Mouse (Mus musculus): ENCODE measurements around the gene Mageb3. TPM values are rescaled to one million over a fixed set of nuclear protein-coding genes. Genes with fewer than 3 reads are reported as not detected.
"Not testable (repeated sequence)": the region's sequence is repeated elsewhere in the genome, so short reads cannot be mapped to it uniquely, and the experiment has no call there.

Gene Mageb3
- polyA plus RNA-seq (2012; rRNA removed), result not detected in 2 replicates

- DNase-seq (ENCODE audit: low read depth, low spot score), result peak; percentile 77
- WGBS, result 1% methylated on average over 48 of the region's 48 CpGs
Observed at GRCm38 (mm10) chr2:121955765-121956223, at the start of gene Mageb3, which contains the start of gene Ctdspl2. Gene Mageb3, minus strand, starts transcription at chr2:121956092. Gene Ctdspl2, plus strand, starts transcription at chr2:121956001.

DNA sequence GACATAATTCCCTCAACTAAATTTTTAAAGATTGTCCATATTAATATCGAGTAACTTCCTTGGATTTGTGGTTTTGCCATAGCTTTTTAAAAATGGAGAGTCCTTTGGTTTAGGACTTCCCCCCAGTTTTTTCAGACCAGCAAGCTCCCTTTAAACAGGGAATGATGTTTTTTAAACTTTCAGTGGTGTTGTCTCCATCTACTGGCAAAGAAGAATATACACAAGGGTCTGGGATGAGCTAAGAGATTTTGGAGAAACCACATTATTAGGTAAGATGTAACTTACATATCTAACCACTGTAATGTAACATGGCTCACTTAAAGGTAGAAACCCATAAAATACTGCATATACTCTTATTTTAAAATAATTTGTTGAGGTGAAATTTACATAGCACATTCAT lies 39.8 kb upstream of the Mageb3 start:
- 84% methylated on average over 1 of the region's 1 CpGs for WGBS
- no peak for DNase-seq (ENCODE audit: low read depth, low spot score)

DNA sequence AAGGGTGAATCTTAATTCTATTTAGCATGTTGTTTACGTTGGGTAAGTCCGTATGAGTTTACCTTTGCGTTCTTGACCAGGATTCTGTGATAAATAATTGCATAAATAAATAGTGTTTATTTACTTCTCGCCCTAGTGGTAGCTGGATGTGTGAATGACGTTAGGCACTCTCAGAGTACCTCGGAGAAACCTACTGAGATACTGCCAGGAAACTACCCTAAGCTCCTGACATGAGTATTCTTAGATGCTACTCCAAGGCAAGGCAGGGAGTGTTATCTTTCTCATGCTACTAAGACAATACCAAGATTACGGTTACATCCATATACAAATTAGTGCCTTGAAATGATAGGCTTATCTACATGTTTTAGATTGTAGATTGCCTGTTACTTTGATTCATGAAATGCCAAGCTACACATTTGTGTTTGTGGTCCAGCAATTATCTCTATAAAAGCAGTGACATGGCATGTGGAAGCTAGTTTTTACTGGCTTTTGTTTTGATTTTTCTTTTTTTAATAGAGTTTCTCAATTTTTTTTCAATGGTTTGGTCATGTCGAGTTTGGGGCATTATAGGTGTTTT lies 1.4 kb upstream of the Mageb3 start:
- no peak for DNase-seq (ENCODE audit: low read depth, low spot score)
- WGBS, result 2% methylated on average over 8 of the region's 8 CpGs

GRCm38 (mm10) chr2:121956224-121957018 lies 529 bp upstream of the Mageb3 start:
- WGBS, result under 1% methylated on average over 47 of the region's 47 CpGs
- DNase-seq (ENCODE audit: low read depth, low spot score), result peak; percentile 78

DNA sequence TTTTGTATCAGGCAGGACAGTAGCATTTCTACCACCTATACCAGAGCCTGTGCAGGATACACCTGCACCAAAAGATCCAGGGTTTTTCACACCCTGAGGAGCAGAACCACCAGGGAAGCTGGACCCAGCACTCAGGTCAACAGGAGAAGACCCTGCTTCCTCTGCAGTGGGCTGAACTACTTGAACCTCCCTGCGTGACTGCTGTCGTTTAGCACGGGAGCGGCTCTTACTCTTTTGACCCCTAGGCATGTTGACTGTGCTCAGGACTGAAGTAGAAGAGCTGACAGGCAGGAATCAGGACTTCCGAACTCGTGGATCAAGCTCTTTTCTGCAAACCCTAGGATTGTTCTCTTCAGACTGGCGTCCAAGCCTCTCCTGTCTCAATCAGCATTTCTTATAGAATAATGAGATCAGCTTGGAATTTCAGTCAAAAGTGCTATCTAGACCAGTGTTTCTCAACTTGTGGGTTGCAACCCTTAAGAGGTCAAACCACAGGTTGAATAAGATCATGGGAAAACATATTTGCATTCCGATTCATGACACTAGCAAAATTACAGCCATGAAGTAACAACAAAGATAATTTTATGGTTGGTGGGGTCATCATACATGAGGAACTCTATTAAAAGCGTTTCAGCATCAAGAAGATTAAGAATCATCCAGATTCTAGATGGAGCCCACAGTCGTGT lies 778 bp downstream of the Mageb3 start:
- DNase-seq (ENCODE audit: low read depth, low spot score), result no peak

DNA sequence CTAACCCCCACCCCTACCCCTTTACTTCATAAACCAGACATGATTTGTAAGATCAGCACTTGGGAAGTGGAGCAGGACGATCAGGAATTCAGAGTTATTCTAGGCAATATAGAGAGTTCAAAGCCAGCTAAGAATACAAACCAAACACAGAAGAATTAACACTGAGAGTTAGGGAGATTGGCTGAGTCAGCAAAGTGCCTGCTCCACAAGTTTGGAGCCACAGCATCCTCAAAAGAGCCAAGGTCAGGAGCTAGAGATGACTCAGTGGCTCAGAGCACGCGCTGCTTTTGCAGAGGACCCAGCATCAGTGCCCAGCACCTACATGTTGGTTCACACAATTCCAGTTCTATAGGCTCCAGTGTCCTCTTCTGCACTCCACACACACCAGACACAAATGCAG lies 12.5 kb downstream of the Mageb3 start:
- no peak for DNase-seq (ENCODE audit: low read depth, low spot score)
- 71% methylated on average over 3 of the region's 3 CpGs for WGBS

More for the DNA sequence above, 778 bp downstream of the Mageb3 start:
- WGBS, result 26% methylated on average over 10 of the region's 10 CpGs

DNA sequence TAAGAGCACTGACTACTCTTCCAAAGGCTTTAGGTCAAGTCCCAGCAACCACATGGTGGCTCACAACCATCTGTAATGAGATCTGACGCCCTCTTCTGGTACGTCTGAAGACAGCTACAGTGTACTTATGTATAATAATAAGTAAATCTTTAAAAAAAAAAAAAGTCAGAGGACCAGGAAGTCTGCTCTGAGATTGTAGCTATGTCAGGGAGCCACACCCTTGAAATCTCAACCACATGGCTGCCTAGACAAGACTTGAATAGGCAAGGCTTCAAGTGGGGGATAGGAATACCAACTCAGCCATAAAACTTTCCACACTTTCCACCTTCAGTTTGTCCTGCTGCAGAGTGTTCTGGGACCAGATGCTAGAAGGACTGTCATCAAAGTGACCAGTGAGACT lies 18.3 kb downstream of the Mageb3 start:
- WGBS, result 48% methylated on average over 2 of the region's 2 CpGs
- not testable (repeated sequence) for DNase-seq (ENCODE audit: low read depth, low spot score)

DNA sequence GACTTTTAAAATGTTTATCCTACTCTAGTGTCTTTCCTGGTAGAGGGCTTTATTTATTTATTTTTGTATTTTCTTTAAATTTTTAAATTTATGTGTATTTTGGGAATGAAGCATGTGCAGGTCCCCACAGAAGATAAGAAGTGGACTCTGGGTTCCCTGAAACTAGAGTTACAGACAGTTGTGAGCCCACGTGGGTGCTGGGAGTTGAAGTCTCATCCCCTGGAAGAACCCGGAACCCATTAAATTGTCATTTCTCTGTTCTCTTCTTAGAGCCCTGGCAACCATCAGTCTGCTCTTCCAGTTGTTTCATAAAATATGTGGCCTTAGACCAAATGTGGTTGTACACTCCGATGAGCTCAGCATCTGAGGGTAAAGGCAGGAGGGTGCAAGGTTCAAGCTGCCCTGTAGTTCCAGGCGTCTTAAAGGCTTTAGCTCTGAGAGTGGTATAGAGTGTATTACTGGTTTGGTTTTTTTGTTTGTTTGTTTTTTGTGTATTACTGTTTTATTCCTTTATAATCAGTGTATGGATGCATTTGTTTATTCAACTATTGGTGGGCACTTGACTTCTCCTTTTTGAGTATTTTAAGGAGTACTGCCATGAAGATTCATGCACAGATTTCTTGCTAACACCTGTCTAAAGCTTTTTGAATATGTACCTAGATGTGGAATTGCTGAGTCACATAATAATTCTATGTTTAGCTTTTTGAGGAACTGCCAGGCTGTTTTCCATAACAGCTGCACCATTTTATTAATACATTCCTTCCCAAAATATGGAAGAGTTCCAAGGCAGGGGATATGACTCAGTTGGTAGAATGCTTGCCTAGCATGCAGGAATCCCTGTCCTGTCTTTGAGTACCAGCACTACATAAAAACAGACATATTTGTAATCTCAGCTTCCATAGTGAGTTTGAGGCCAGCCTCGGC lies 39.6 kb downstream of the Mageb3 start:
- DNase-seq (ENCODE audit: low read depth, low spot score), result no peak
- WGBS, result 72% methylated on average over 5 of the region's 5 CpGs

GRCm38 (mm10) chr2:121909975-121910374 lies 45.9 kb downstream of the Mageb3 start:
- no peak for DNase-seq (ENCODE audit: low read depth, low spot score)
- 70% methylated on average over 3 of the region's 3 CpGs for WGBS

Other genes with a start within 250 kb of the Mageb3 start
- gene Frmd5, start 149.0 kb downstream of the Mageb3 start, polyA plus RNA-seq (2012; rRNA removed), result 0.38 and 0.85 TPM in 2 replicates
- gene Casc4, start 89.1 kb downstream of the Mageb3 start, polyA plus RNA-seq (2012; rRNA removed), result 0.93 and 2.3 TPM in 2 replicates
- 3.1 and 4.8 TPM in 2 replicates for gene Ctdspl2, start 91 bp downstream of the Mageb3 start, polyA plus RNA-seq (2012; rRNA removed)
- gene Eif3j1, start 72.5 kb upstream of the Mageb3 start, polyA plus RNA-seq (2012; rRNA removed), result 3.1 and 3.6 TPM in 2 replicates
- gene Spg11, start 162.3 kb upstream of the Mageb3 start, polyA plus RNA-seq (2012; rRNA removed), result 6.4 and 10.3 TPM in 2 replicates
- 1,363 and 1,869 TPM in 2 replicates for gene B2m, start 191.6 kb upstream of the Mageb3 start, polyA plus RNA-seq (2012; rRNA removed)
- 0.12 and 0.15 TPM in 2 replicates for gene Trim69, start 204.6 kb upstream of the Mageb3 start, polyA plus RNA-seq (2012; rRNA removed)
- 0.02 TPM in 1 of 2 replicates, not detected in the other for gene Patl2, start 230.1 kb upstream of the Mageb3 start, polyA plus RNA-seq (2012; rRNA removed)
- not detected in 2 replicates for gene Terb2, start 230.2 kb upstream of the Mageb3 start, polyA plus RNA-seq (2012; rRNA removed)

Data from large intestine, adult 2 months (tissue).